Mouse (Mus musculus): ENCODE results near the gene Creld1. TPM values are rescaled to one million over a fixed set of nuclear protein-coding genes. Genes with fewer than 3 reads are reported as not detected.
A peak's percentile ranks its signal among the peaks of the same experiment; 100 is the strongest.

The Creld1 gene
- total and polyA plus RNA-seq, 2 experiments from 2014 or later: 27.1 to 27.5 TPM

GRCm38 (mm10) chr6:113508272-113508946, 25.3 kb downstream of the Creld1 start:
- Histone ChIP-seq H3K4me3 (ENCODE audit: low read depth, low read length) (no peak overlapping the region), H3K4me1 (ENCODE audit: control insufficient read depth, insufficient read depth) (0 out of 2 replicates have a peak, but pooled peaks cover 8% of the 10 kb centered on the region), H3K27ac (ENCODE audit: low read depth) (no peak overlapping the region), H3K9ac (replicated peaks; ENCODE audit: low read depth, low read length) (no peak overlapping the region), H3K27me3 (ENCODE audit: control insufficient read depth, insufficient read depth, low read length) (no peaks in the 10 kb centered on the region), H3K9me3 (replicated peaks; ENCODE audit: control insufficient read depth, low read length) (0 out of 2 replicates have a peak, but pooled peaks cover under 1% of the 10 kb centered on the region), H3K36me3 (replicated peaks; ENCODE audit: control insufficient read depth, insufficient read depth, low read length) (peaks cover 9% of the 10 kb centered on the region; the same call in 1 of the 2 replicates), H3K4me2 (ENCODE audit: low read depth, low read length) (no peak overlapping the region)
- ATAC-seq (ENCODE audit: insufficient read depth, low read depth): peak; percentile 41; the same call in 1 of the 2 replicates
- WGBS: 36% methylated on average over 7 of the region's 7 CpGs
- TF ChIP-seq CTCF (IDR thresholded peaks at IDR 0.05; ENCODE audit: low read depth) (no peak), EP300 (IDR thresholded peaks at IDR 0.05; ENCODE audit: low read depth) (no peak)
- DNase-seq (ENCODE audit: low spot score): no peak

- Histone ChIP-seq H3K4me2 (ENCODE audit: low read depth, low read length) (no peak overlapping the region), H3K27me3 (ENCODE audit: control insufficient read depth, insufficient read depth, low read length) (no peaks in the 10 kb centered on the region), H3K4me1 (ENCODE audit: control insufficient read depth, insufficient read depth) (0 out of 2 replicates have a peak, but pooled peaks cover 8% of the 10 kb centered on the region), H3K9me3 (replicated peaks; ENCODE audit: control insufficient read depth, low read length) (no peaks in the 10 kb centered on the region), H3K9ac (replicated peaks; ENCODE audit: low read depth, low read length) (no peak overlapping the region), H3K27ac (ENCODE audit: low read depth) (no peak overlapping the region), H3K4me3 (ENCODE audit: low read depth, low read length) (no peak overlapping the region), H3K36me3 (replicated peaks; ENCODE audit: control insufficient read depth, insufficient read depth, low read length) (peaks cover 14% of the 10 kb centered on the region)
- no peak for TF ChIP-seq CTCF (IDR thresholded peaks at IDR 0.05; ENCODE audit: low read depth)
- TF ChIP-seq EP300 (IDR thresholded peaks at IDR 0.05; ENCODE audit: low read depth): no peak
- ATAC-seq (ENCODE audit: insufficient read depth, low read depth) (no peak), DNase-seq (ENCODE audit: low spot score) (no peak)
- WGBS: 45% methylated on average over 5 of the region's 5 CpGs
Measured at GRCm38 (mm10) chr6:113508947-113509280, 25.8 kb downstream of the Creld1 start.

- Histone ChIP-seq H3K4me3 (ENCODE audit: low read depth, low read length) (no peak overlapping the region), H3K4me1 (ENCODE audit: control insufficient read depth, insufficient read depth) (no peaks in the 10 kb centered on the region), H3K4me2 (ENCODE audit: low read depth, low read length) (no peak overlapping the region), H3K27ac (ENCODE audit: low read depth) (no peak overlapping the region), H3K9me3 (replicated peaks; ENCODE audit: control insufficient read depth, low read length) (no peaks in the 10 kb centered on the region), H3K9ac (replicated peaks; ENCODE audit: low read depth, low read length) (no peak overlapping the region), H3K36me3 (replicated peaks; ENCODE audit: control insufficient read depth, insufficient read depth, low read length) (peaks cover 63% of the 10 kb centered on the region), H3K27me3 (ENCODE audit: control insufficient read depth, insufficient read depth, low read length) (no peaks in the 10 kb centered on the region)
- TF ChIP-seq CTCF (IDR thresholded peaks at IDR 0.05; ENCODE audit: low read depth): no peak
- ATAC-seq (ENCODE audit: insufficient read depth, low read depth) (no peak), DNase-seq (ENCODE audit: low spot score) (no peak)
- WGBS: 90% methylated on average over 6 of the region's 6 CpGs
Measured at GRCm38 (mm10) chr6:113513944-113514343, 30.8 kb downstream of the Creld1 start.

- TF ChIP-seq EP300 (IDR thresholded peaks at IDR 0.05; ENCODE audit: low read depth) (no peak), CTCF (IDR thresholded peaks at IDR 0.05; ENCODE audit: low read depth) (no peak)
- DNase-seq (ENCODE audit: low spot score) (no peak), ATAC-seq (ENCODE audit: insufficient read depth, low read depth) (no peak)
- no peak overlapping the region for H3K4me2 ChIP-seq (ENCODE audit: low read depth, low read length)
- H3K9me3 ChIP-seq (replicated peaks; ENCODE audit: control insufficient read depth, low read length): no peaks in the 10 kb centered on the region
- no peak overlapping the region for H3K4me3 ChIP-seq (ENCODE audit: low read depth, low read length)
- H3K4me1 ChIP-seq (ENCODE audit: control insufficient read depth, insufficient read depth): no peaks in the 10 kb centered on the region
- no peaks in the 10 kb centered on the region for H3K27me3 ChIP-seq (ENCODE audit: control insufficient read depth, insufficient read depth, low read length)
- H3K9ac ChIP-seq (replicated peaks; ENCODE audit: low read depth, low read length): no peak overlapping the region
- H3K27ac ChIP-seq (ENCODE audit: low read depth): no peak overlapping the region
- WGBS: 93% methylated on average over 3 of the region's 3 CpGs
- peaks cover 70% of the 10 kb centered on the region for H3K36me3 ChIP-seq (replicated peaks; ENCODE audit: control insufficient read depth, insufficient read depth, low read length)
Measured at GRCm38 (mm10) chr6:113514600-113514999, 31.5 kb downstream of the Creld1 start.

- DNase-seq (ENCODE audit: low spot score) (no peak), ATAC-seq (ENCODE audit: insufficient read depth, low read depth) (no peak)
- peaks cover 94% of the 10 kb centered on the region for H3K36me3 ChIP-seq (replicated peaks; ENCODE audit: control insufficient read depth, insufficient read depth, low read length)
- H3K27ac ChIP-seq (ENCODE audit: low read depth): peak overlapping the region; percentile 43; the same call in 1 of the 2 replicates
- H3K9ac ChIP-seq (replicated peaks; ENCODE audit: low read depth, low read length): no peak overlapping the region
- H3K4me2 ChIP-seq (ENCODE audit: low read depth, low read length): no peak overlapping the region
- H3K27me3 ChIP-seq (ENCODE audit: control insufficient read depth, insufficient read depth, low read length): no peaks in the 10 kb centered on the region
- no peaks in the 10 kb centered on the region for H3K4me1 ChIP-seq (ENCODE audit: control insufficient read depth, insufficient read depth)
- no peak overlapping the region for H3K4me3 ChIP-seq (ENCODE audit: low read depth, low read length)
- H3K9me3 ChIP-seq (replicated peaks; ENCODE audit: control insufficient read depth, low read length): no peaks in the 10 kb centered on the region
- TF ChIP-seq CTCF (IDR thresholded peaks at IDR 0.05; ENCODE audit: low read depth) (no peak), EP300 (IDR thresholded peaks at IDR 0.05; ENCODE audit: low read depth) (no peak)
- 83% methylated on average over 8 of the region's 8 CpGs for WGBS
Measured at GRCm38 (mm10) chr6:113517434-113518080, 34.5 kb downstream of the Creld1 start.
